Mouse (Mus musculus) small intestine, adult 2 months (tissue): ENCODE measurements at regions not wholly inside any gene's neighbourhood (a gene's known extent, or its start where the extent isn't known, plus 50 kb on each side); places are given as distances from the start of the nearest gene placed in this dataset.
A peak's percentile ranks its signal among the peaks of the same experiment; 100 is the strongest.

Experiments used
- H3K27ac ChIP-seq: fragments of 200-500 bp; 2 replicates; pipeline ENCODE4 v1.5.1; 2012; ENCODE audit warnings: low read depth, low read length, control low read depth, inconsistent platforms; ENCODE audit not compliant: insufficient read depth
- H3K27me3 ChIP-seq: fragments of 200-500 bp; 2 replicates; pipeline ENCODE4 v1.6.1; 2012; ENCODE audit warnings: mild to moderate bottlenecking, moderate library complexity, low read length, inconsistent platforms; ENCODE audit not compliant: control insufficient read depth, insufficient read depth
- H3K36me3 ChIP-seq: fragments of 200-500 bp; 2 replicates; pipeline ENCODE4 v1.6.1; 2012; ENCODE audit warnings: mild to moderate bottlenecking, low read length, control low read depth, inconsistent platforms; ENCODE audit not compliant: control insufficient read depth, insufficient read depth
- H3K4me1 ChIP-seq: fragments of 200-500 bp; 2 replicates; pipeline ENCODE4 v1.6.1; 2012; ENCODE audit warnings: low read length, inconsistent platforms, mixed read lengths; ENCODE audit not compliant: control insufficient read depth, insufficient read depth, insufficient read length
- H3K4me3 ChIP-seq: fragments of 200-500 bp; 2 replicates; pipeline ENCODE4 v1.5.1; 2012; ENCODE audit warnings: low read depth, mild to moderate bottlenecking, control low read depth, inconsistent platforms, low read length, moderate library complexity
- CTCF ChIP-seq: fragments of 200-500 bp; IDR thresholded peaks from 2 replicates; pipeline ENCODE4 v1.5.1; 2012; ENCODE audit warnings: low read depth, mild to moderate bottlenecking, control low read depth, inconsistent platforms, low read length, moderate library complexity, mixed read lengths; ENCODE audit not compliant: insufficient replicate concordance, insufficient read length; ENCODE audit errors: extremely low read depth
- POLR2A ChIP-seq: fragments of 200-500 bp; IDR thresholded peaks from 2 replicates; pipeline ENCODE4 v1.6.1; 2012; ENCODE audit warnings: low read depth, mild to moderate bottlenecking, control low read depth, inconsistent platforms, low read length, moderate library complexity
- WGBS: fragments of 180-500 bp; shearing (Covaris S2); methylation state at CpG from one replicate; pipeline ENCODE4 v1.1.7; 2018; 5-methylcytosine and 5-hydroxymethylcytosine counted together

DNA sequence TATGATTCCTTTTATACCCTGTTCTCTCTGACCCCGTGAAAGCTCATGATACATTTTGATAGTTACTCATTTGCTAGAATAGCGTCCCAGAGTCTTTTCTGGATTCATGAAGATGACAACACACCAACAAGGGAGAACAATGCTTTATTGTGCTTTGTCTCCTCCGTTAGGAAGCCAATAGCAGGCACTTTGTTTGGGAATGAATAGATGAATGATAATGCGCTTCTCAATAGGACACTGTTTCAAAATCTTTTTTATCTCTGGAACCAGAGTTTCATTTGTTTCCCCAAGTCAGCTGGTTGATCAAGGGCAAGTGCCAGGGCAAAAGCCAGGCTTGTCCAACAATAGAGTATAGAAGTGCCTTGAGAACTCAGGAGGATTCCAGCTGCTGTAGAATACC lies 446.5 kb downstream of the Kcnj2 start:
- Histone ChIP-seq H3K27ac (no peak overlapping the region), H3K27me3 (no peaks in the 10 kb centered on the region), H3K36me3 (no peaks in the 10 kb centered on the region), H3K4me1 (no peaks in the 10 kb centered on the region), H3K4me3 (no peak overlapping the region)
- no peak for TF ChIP-seq POLR2A
- no peak for TF ChIP-seq CTCF
- 38% methylated on average over 4 of the region's 4 CpGs for whole genome bisulfite sequencing

DNA sequence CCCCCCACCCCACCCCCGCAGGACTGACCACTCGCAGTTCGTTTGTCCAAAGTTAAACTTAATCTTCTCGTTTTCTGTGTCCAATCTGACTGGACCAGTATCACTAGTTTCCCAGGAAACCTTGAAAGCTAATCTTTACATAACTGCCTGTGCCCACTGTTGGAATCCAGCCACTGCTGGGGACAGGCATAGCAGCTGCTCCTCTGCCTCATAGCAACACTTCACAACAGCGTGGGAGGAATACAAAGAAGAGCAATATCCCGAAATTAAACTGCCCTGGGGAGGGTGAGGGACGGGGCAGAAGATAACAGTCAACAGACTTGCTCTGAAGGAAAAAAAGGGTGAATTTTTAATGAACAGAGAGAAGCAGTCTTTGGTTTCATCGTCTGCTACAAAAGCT lies 456.8 kb downstream of the Kcnj2 start:
- no peak overlapping the region for H3K27ac ChIP-seq
- 45% methylated on average over 8 of the region's 8 CpGs for WGBS
- no peak overlapping the region for H3K4me3 ChIP-seq
- no peaks in the 10 kb centered on the region for H3K36me3 ChIP-seq
- H3K4me1 ChIP-seq = no peaks in the 10 kb centered on the region
- H3K27me3 ChIP-seq = no peaks in the 10 kb centered on the region
- TF ChIP-seq POLR2A (no peak), CTCF (no peak)

DNA sequence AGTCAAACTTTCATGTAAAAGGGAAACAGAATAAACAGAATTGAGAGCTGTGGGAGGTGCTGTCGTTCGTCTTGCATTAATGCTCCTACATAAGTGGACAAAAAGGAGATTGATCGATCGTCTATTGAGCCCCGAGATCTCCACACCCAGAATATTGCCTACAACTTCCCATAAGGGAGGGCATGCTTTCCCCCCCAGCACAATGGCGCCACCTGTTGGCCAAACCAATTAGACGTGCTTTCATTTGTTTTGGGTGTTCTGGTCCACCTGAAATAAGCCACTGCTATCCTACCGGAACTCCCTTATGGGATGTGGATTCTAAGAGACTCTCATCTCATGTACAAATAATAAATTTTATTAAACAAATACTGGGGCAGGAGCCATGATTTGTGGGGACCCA lies 457.5 kb downstream of the Kcnj2 start:
- Histone ChIP-seq H3K36me3 (no peaks in the 10 kb centered on the region), H3K4me3 (no peak overlapping the region), H3K27ac (no peak overlapping the region), H3K27me3 (no peaks in the 10 kb centered on the region), H3K4me1 (no peaks in the 10 kb centered on the region)
- 53% methylated on average over 8 of the region's 8 CpGs for WGBS
- no peak for TF ChIP-seq POLR2A
- peak; percentile 68; the same call in 1 of the 2 replicates for TF ChIP-seq CTCF

DNA sequence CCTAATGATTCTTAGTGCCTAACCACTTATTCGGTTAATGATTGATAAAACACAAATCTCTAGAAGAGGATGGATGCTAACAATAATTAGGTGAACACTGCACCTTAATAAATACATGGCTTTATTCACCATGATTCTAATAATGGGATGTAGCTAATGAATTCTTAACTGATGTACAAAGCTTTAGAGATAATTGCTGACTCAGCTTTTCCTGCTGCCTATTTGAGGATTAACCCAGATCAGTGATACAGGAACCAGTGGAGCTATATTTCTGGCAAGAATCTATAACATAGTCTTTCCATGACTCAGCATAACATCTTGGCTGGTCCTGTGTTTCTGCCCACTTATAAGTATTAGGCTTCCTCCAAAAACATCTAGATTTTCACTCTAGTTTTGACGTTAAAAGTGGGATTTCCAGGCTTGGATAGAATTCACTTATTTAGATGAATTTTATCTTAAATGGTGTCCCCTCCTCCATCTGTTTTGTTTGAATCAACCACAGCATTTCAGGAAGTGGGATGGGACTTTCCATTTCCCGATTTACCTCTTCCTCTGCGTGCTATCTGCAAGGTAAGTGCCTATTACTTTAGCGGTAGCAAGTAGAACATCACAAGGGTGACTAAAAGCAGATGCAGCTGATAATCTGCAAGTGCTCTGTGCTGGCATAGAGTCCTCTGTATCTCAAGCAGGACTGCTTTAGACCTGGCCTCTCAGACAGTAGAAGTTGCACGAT lies 460.2 kb downstream of the Kcnj2 start:
- Histone ChIP-seq H3K27ac (no peak overlapping the region), H3K36me3 (no peaks in the 10 kb centered on the region), H3K4me1 (no peaks in the 10 kb centered on the region), H3K4me3 (no peak overlapping the region), H3K27me3 (no peaks in the 10 kb centered on the region)
- TF ChIP-seq CTCF = no peak
- WGBS = 74% methylated on average over 6 of the region's 6 CpGs

DNA sequence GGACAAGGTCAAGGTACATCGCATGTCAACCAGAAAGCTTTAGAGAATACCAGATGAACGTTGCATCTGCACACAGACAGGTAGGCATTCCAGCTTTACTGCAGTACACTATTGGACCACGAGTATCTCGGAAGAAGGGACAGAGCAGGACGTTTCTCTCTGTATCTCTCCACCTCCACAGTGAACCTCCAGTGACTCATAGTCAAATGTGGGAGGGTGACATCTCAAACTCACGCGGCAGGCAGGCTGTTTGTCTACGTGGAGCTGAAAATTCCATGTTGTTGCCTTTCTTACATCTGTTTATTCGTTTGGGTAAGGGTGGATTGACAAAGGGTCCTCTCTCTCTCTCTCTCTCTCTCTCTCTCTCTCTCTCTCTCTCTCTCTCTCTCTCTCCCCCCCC lies 463.6 kb downstream of the Kcnj2 start:
- no peaks in the 10 kb centered on the region for H3K36me3 ChIP-seq
- H3K4me1 ChIP-seq = no peaks in the 10 kb centered on the region
- H3K27me3 ChIP-seq = no peaks in the 10 kb centered on the region
- H3K27ac ChIP-seq = no peak overlapping the region
- 64% methylated on average over 9 of the region's 9 CpGs for WGBS
- TF ChIP-seq CTCF = no peak
- no peak for TF ChIP-seq POLR2A
- no peak overlapping the region for H3K4me3 ChIP-seq

DNA sequence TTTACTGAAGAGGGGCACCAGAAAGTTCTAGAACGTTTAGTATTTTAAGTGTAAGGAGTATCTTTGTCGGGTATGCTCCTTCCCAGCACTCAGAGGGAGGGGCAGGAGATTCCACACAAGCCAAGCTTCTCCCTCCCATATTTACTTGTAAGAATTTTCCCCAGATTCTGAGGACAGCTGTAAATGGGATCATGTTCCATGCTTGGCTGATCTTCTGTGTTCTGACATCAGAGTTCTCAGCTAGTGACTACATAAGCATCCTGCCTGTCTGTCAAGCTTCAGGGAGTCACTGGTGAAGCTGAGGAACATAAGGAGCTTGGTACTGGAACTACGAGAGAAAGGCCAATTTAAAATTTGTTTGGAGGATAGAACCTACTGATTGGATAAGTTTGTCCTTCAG lies 464.9 kb downstream of the Kcnj2 start:
- 54% methylated on average over 3 of the region's 3 CpGs for WGBS
- H3K27ac ChIP-seq = no peak overlapping the region
- H3K27me3 ChIP-seq = no peaks in the 10 kb centered on the region
- no peaks in the 10 kb centered on the region for H3K4me1 ChIP-seq
- no peaks in the 10 kb centered on the region for H3K36me3 ChIP-seq
- no peak overlapping the region for H3K4me3 ChIP-seq
- no peak for TF ChIP-seq POLR2A
- no peak for TF ChIP-seq CTCF

DNA sequence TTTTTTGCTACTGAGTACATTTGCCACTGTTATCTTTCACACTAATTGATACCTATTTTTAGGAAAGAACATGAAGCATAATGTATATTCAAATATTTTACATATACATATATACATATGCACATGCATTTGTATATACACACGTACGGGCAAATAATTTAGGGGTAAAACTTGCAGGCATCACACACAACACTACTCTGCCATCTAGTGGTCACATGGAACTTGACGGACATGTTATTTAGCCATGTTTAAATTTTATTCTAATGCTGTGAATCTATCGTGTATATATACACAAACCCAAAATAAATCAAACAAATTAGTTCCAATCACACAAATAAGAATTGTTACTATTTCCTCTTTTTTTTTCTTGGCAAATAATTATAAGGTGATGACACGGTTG lies 466.5 kb downstream of the Kcnj2 start:
- no peak overlapping the region for H3K27ac ChIP-seq
- TF ChIP-seq POLR2A (no peak), CTCF (no peak)
- WGBS = 20% methylated on average over 5 of the region's 5 CpGs
- H3K36me3 ChIP-seq = no peaks in the 10 kb centered on the region
- H3K27me3 ChIP-seq = no peaks in the 10 kb centered on the region
- H3K4me3 ChIP-seq = no peak overlapping the region
- H3K4me1 ChIP-seq = no peaks in the 10 kb centered on the region
